Mouse (Mus musculus): ENCODE results near the gene Ttll5. TPM values are rescaled to one million over a fixed set of nuclear protein-coding genes. Genes with fewer than 3 reads are reported as not detected.

The Ttll5 gene
- total RNA-seq, 2 experiments from 2014 or later, result 13.0 to 13.4 TPM

DNA sequence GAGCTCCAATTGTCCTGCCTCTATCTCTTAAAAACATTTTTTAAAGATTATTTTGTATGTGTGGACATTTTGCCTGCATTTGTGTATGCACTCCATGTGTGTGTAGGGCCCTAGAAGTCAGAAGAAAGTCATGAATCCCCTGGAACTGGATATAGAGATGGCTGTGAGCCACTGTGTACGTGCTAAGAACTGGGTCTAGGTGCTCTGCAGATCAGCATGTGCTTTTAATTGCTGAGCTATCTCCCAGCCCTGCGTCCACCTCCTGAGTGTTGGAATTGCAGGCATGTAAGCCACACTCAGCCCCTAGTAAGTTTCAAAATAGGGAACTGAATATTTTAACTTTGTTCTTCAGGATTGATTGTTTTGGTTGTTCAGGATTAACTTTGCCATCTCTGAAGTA, 10.1 kb downstream of the Ttll5 start:
- no peak for DNase-seq (ENCODE audit: low spot score)
- intact Hi-C loops (cut with DNase I), result no loop called here

- DNase-seq (ENCODE audit: low spot score), result no peak
- intact Hi-C loops (cut with DNase I), result no loop called here
Measured at GRCm38 (mm10) chr12:85837765-85838164, 13.3 kb downstream of the Ttll5 start.

DNA sequence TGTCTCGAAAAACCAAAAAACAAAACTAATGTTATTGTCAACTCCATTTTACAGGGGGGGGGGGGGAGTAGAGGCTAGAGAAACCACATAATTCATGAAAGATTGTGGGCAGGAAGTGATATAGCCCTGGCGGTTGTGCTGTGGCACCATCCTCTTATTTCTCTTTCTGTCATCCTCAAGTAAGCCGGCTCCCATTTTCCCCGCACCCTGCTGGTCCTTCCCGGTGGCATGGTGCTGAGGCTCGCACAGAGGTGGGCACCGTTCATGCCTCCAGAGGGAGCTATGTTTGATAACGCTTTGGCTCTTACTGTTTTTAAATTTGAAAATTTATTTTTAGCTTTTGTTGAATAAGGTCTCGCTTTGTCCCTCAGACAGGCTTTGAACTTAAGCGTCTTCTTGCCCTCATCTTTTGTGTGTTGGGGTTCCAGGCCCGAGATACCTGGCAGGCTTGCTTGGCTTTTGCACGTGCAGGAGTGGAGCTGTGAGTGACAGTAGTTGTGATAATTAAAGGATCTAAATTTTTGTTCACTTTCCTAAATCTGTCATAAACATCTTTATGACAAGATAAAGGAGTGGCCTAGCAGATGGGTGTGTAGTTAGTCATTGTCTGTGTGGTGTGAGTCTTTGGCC, 15.0 kb downstream of the Ttll5 start:
- DNase-seq (ENCODE audit: low spot score), result no peak
- intact Hi-C loops (cut with DNase I), result no loop called here

DNA sequence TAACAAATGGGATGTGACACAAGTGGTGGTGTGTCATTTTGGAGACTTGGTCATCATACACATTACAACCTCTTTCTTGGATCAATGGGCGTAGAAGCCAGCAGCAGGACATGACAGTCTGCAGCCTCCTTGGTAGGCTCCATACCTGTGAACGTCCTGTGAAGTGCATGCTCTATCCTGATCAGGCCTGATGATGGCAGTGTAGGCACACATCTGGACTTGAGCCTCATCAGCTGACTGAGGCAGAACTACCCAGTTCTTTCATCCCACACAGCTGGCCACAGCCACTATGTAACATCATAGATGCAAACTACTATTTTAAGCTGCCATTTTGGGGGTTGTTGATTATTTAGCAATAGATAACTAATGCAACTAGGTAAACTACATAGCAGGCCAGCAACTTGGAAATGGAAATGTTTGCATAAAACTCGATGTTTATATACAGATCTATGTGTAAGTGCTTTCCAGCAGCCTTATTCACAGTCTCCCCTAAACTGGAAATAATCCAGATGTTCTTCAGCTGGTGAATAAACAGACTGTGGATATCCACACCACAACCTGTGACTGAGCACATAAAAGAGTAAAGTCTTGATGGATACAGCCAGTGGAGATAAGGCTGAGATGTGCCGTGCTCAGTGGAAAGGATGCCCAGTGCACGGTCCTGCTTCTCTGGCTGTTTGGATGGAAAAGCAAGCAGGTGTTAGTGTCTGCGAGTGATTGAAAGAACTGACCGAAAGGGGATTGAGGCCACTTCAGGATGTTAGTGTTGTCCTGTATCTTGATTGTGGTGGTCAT, 23.9 kb downstream of the Ttll5 start:
- DNase-seq (ENCODE audit: low spot score), result no peak
- intact Hi-C loops (cut with DNase I), result no loop called here

DNA sequence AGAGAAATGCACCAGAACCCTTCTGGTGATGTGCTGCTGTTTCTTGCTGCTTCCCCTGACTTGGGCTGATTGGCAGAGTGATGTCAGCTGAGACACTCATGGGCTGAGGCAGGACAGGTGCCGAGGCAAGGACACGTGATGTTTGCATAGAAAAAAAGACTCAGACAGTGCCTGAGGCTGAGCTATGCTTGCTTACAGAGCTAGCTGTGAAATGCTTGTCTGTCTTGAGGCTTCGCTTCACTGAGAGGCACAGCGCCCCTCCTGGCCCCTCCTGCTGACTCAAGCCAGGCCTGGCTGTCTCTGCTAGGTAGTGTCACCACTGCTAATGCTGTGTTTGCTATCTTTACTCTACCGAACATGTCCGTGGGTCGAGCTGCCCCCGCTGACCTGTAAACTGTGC, 26.2 kb downstream of the Ttll5 start:
- no peak for DNase-seq (ENCODE audit: low spot score)
- intact Hi-C loops (cut with DNase I), result no loop called here

DNA sequence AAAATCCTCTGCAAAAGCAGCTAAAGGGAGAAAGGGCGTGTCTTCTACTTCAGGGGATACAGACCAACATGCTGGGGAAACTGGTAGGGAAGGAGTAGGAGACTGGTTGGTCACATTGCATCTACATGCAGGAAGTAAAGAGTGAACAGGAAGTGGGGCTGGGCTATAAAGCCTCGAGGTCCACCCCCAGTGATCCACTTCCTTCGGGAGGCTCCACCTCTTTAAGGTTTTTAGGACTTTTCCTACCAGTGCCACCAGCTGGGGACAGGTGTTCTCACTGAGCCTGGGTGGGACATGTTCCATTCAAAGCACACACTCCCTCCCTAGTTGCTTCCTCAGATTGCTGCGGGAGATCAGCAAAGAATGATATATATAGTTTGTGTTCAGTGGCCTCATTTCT, 29.4 kb downstream of the Ttll5 start:
- no peak for DNase-seq (ENCODE audit: low spot score)
- intact Hi-C loops (cut with DNase I), result no loop called here

GRCm38 (mm10) chr12:85854271-85854670, 29.8 kb downstream of the Ttll5 start:
- intact Hi-C loops (cut with DNase I), result no loop called here
- no peak for DNase-seq (ENCODE audit: low spot score)

DNA sequence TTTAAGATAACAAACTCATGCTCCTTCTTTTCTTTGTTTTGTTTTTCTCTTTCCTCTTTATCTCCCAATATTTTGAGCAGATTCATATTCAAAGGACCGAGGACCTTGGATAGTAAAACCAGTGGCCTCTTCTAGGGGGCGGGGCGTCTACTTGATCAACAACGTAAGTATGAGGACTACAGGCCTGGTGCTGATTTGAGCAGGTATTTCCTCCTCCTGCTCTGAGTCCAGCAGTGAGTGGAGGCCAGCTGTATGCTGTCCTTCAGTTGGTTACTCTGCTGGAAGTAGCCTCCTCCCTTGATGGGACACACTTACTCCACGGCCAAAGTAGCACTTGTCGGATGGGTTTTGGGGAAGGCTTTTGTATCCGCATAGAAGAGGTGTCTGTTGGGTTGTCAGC, 32.8 kb downstream of the Ttll5 start:
- intact Hi-C loops (cut with DNase I), result no loop called here
- no peak for DNase-seq (ENCODE audit: low spot score)

- intact Hi-C loops (cut with DNase I), result no loop called here
Measured at GRCm38 (mm10) chr12:85859111-85859510, 34.7 kb downstream of the Ttll5 start.

GRCm38 (mm10) chr12:85859511-85860189, 35.2 kb downstream of the Ttll5 start:
- DNase-seq (ENCODE audit: low spot score), result no peak
- intact Hi-C loops (cut with DNase I), result loop anchor here (10.0 kb wide), 1 partner anchor 755 kb away; no protein-coding TSS in a partner anchor

More at GRCm38 (mm10) chr12:85859111-85859510, 34.7 kb downstream of the Ttll5 start:
- DNase-seq (ENCODE audit: low spot score), result no peak

GRCm38 (mm10) chr12:85862514-85862913, 38.1 kb downstream of the Ttll5 start:
- no peak for DNase-seq (ENCODE audit: low spot score)
- intact Hi-C loops (cut with DNase I), result loop anchor here (10.0 kb wide), 1 partner anchor 752 kb away; no protein-coding TSS in a partner anchor

DNA sequence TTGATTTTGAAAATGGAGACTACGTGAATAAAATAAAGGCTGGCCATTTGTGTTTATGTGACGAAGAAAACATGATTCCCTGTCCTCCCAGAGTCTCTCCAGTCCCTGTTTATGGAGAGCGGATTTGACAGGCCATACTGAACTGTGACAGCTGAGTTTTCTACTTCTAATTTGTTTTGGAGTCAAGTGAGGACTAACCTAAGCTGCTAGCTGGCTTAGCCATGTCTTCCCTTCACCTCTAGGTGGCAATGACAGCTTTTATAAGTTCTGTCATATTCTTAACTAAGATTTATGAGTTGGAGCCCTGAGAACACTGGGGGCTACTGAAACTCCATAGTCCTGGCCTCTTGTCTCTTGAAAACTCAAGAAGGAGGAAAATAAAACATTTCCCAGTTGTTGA, 41.1 kb downstream of the Ttll5 start:
- intact Hi-C loops (cut with DNase I), result loop anchor here (1.0 to 10.0 kb wide), 2 partner anchors 214 to 749 kb away; partner anchors contain the start of gene Tgfb3
- no peak for DNase-seq (ENCODE audit: low spot score)

- no peak for DNase-seq (ENCODE audit: low spot score)
- intact Hi-C loops (cut with DNase I), result loop anchor here (10.0 kb wide), 1 partner anchor 748 kb away; no protein-coding TSS in a partner anchor
Measured at GRCm38 (mm10) chr12:85866624-85867023, 42.2 kb downstream of the Ttll5 start.

DNA sequence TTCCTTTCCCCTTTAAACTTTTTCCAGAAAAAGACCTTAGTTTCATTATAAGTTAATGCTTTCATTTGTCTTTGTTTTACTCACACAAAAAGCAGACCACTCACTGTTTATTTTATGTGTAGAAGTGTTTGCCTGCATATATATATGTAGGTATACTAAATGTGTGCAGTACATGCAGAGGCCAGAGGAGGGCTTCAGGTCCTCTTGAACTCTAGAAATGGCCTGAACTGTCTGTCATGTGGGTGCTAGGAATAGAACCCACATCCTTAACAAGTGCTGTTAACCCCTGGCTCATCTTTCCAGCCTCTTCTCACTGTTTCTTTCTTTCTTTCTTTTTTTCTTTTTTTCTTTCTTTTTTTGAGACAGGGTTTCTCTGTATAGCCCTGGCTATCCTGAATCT, 42.7 kb downstream of the Ttll5 start:
- intact Hi-C loops (cut with DNase I), result loop anchor here (10.0 kb wide), 1 partner anchor 748 kb away; no protein-coding TSS in a partner anchor
- no peak for DNase-seq (ENCODE audit: low spot score)

- intact Hi-C loops (cut with DNase I), result loop anchor here (10.0 kb wide), 1 partner anchor 745 kb away; no protein-coding TSS in a partner anchor
- peak; percentile 47 for DNase-seq (ENCODE audit: low spot score)
Measured at GRCm38 (mm10) chr12:85869423-85869822, 45.0 kb downstream of the Ttll5 start.

- intact Hi-C loops (cut with DNase I), result no loop called here
Measured at GRCm38 (mm10) chr12:85879631-85880314, 55.3 kb downstream of the Ttll5 start.

GRCm38 (mm10) chr12:85885024-85885423, 60.6 kb downstream of the Ttll5 start:
- intact Hi-C loops (cut with DNase I), result no loop called here
- no peak for DNase-seq (ENCODE audit: low spot score)

More at GRCm38 (mm10) chr12:85879631-85880314, 55.3 kb downstream of the Ttll5 start:
- DNase-seq (ENCODE audit: low spot score), result peak; percentile 17

DNA sequence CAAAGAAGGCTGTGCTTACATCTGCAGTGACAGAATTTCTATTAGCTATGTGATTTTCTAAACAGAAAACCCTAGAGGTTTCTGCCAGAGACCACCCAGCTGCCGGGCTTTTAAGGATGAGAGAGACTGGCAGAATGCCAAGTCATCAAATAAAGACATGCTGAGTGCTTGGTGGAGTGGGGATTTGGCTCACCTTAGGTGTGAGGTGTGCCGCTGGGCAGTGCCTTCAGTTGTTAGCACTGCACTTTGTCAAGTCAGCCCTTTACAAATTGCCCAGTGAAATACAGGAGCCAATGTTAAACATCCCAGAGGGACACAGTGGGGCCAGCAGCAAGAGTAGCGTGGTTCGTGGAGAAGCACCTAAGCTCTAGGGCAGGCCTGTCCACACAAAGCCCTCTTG, 65.6 kb downstream of the Ttll5 start:
- no peak for DNase-seq (ENCODE audit: low spot score)
- intact Hi-C loops (cut with DNase I), result no loop called here

DNA sequence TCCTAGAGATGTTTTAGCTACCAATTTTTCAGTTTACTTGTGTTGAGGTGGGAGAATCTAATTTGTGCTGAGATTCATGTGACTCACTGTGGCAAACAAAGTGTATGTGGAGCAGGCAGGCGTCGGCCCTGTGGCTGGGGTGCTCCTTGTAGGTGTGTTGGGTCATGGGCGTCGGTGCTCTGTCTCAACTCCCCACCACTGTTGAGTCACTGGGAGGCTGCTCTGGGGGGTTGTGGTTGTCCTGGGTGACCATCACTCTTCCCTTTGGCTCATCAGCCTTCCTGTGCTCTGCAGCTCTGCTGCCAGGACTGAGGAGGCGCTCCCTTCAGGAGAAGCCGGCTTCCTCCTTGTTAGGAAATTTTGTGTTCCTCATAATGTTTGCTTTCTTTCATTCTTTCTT, 79.5 kb downstream of the Ttll5 start:
- no peak for DNase-seq (ENCODE audit: low spot score)
- intact Hi-C loops (cut with DNase I), result no loop called here

- intact Hi-C loops (cut with DNase I), result no loop called here
- no peak for DNase-seq (ENCODE audit: low spot score)
Measured at GRCm38 (mm10) chr12:85905666-85906065, 81.2 kb downstream of the Ttll5 start.

Data from heart, postnatal 25 days (tissue).